Mouse (Mus musculus): ENCODE measurements around the gene Orm1. TPM values are rescaled to one million over a fixed set of nuclear protein-coding genes. Genes with fewer than 3 reads are reported as not detected.
A peak's percentile ranks its signal among the peaks of the same experiment; 100 is the strongest.

Gene Orm1
- polyA plus RNA-seq, 1 experiment, result 3.2 TPM

DNA sequence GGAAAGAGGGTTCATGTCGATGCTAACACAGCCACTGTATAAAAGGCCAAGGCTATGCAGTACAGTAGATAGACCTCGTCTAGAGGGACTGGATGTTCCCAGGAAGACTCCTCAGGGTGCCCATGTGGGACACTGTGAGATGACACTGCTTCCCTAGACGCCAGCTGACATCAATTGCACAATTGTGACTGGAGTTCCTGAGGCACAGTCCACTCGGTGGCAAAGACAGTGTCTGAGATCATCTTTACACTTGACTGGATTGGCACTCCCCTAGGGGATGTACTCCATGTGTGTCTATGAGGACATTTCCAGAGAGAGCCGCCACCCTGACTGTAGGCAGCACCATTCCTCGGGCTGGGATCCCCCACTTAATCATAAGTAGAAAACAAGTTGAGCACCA lies 4.2 kb downstream of the Orm1 start:
- no peak for DNase-seq (ENCODE audit: low read depth, low spot score)
- 71% methylated on average over 6 of the region's 6 CpGs for WGBS

DNA sequence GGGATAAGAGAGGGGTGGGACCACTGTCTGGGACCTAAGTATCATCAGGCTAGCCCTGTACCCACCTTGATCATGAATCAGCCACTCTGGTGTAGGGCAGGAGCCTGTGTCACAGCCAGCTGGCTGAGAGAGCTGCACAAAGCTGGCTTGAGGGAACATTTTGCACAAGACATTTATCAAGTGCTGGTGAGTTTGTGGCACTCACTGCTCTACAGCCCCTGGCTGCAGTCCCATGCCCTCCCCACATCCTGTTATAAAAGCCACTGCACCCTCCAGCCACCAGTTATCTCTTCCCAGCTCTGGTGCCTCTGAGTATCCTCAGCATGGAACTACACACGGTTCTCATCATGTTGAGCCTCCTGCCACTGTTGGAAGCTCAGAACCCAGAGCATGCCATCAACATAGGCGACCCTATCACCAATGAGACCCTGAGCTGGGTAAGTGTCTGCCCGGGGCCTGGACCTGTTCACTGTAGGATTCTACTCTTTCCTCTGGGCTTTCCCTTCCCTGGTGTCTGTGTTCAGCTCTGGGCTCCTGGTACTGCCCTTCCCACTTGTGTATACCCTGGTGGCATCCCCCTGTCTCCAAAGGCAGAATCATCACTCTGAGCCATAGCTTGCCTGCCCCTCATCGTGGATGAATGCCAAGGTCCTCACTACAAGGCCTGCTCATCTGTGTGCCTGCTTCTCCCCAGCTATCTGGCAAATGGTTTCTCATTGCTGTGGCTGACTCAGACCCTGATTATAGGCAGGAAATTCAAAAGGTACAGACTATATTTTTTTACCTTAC lies 11.7 kb downstream of the Orm1 start, which contains the start of gene Orm3:
TSS of gene Orm3 (plus strand) at position 286 of the 789 bp plus-strand sequence.
- no peak for DNase-seq (ENCODE audit: low read depth, low spot score)
- 61% methylated on average over 4 of the region's 4 CpGs for WGBS

DNA sequence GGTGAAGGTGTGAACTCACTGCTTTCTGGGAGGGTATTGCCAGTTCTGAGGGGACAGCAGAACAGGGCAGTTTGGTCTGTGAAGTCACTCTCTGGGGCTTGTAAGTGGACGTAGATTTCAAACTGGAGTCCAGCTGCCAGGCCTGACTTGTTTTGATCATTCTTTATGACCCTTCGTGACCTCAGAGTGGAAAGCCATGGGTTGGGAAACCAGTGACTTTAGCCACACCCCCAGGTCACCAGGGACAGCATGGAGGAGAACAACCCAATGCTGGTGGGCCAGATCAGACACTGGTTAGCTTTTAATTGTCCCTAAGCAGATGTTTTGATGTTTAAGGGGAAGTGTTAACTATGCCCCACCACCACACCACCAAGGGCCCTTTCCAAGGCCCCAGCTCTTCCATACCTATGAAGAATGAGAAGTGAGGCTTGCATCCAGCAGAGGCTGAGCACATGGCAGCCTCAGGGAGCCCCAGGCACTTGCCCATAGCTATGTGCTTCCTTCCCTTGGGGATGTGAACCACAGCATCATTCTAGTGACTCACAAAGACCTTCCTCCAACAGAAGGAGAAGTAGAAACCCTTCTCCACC lies 12.7 kb downstream of the Orm1 start:
- WGBS, result 68% methylated on average over 2 of the region's 2 CpGs

DNA sequence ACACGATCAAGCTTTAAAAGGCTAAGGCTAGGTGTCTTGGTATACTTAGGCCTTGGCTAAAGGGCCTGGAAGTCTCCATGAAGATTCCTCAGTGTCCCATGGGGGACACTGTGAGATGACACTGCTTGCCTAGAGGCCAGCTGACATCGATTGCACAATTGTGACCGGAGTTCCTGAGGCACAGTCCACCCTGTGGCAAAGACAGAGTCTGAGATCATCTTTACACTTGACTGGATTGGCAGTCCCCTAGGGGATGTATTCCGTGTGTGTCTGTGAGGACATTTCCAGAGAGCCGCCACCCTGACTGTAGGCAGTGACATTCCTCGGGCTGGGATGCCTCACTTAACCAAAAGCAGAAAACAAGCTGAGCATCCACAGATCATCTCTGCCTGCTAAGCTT lies 15.5 kb downstream of the Orm1 start:
- DNase-seq (ENCODE audit: low read depth, low spot score), result no peak
- WGBS, result 73% methylated on average over 6 of the region's 6 CpGs

More for the DNA sequence above, 12.7 kb downstream of the Orm1 start:
- no peak for DNase-seq (ENCODE audit: low read depth, low spot score)

DNA sequence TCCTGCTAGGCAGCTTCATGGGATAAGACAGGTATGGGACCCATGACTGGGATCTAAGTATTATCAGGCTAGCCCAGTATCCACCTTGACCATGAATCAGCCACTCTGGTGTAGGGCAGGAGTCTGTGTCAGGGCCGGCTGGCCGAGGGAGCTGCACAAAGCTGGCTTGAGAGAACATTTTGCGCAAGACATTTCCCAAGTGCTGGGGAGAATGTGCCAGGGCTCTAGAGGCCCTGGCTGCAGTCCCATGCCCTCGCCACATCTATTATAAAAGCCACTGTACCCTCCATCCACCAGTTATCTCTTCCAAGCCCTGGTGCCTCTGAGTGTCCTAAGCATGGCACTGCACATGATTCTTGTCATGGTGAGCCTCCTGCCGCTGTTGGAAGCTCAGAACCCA lies 17.8 kb downstream of the Orm1 start, which contains the start of gene Orm2:
TSS of gene Orm2 (plus strand) at position 300 of the 400 bp plus-strand sequence.
- DNase-seq (ENCODE audit: low read depth, low spot score), result no peak
- 76% methylated on average over 5 of the region's 5 CpGs for WGBS

DNA sequence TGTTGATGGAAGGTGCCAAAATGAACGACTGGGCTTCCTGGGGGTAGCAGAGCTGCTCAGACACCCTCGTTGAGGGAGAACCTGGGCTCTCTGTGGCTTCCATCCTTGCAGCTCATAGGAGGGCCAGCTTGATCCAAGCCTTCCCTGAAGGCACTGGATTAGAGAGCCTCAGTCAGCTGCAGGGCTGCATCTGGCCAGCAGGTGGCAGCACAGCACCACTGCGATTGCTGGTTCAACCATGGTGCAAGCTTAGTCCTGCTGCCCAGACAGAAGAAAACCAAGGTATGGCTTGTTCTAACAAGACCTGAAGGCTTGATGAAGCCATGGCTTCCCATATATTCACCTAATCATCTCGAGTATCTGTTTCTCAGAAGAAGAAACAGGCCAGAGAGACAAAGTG lies 24.2 kb downstream of the Orm1 start:
- DNase-seq (ENCODE audit: low read depth, low spot score), result peak; percentile 36
- 18% methylated on average over 4 of the region's 4 CpGs for WGBS

DNA sequence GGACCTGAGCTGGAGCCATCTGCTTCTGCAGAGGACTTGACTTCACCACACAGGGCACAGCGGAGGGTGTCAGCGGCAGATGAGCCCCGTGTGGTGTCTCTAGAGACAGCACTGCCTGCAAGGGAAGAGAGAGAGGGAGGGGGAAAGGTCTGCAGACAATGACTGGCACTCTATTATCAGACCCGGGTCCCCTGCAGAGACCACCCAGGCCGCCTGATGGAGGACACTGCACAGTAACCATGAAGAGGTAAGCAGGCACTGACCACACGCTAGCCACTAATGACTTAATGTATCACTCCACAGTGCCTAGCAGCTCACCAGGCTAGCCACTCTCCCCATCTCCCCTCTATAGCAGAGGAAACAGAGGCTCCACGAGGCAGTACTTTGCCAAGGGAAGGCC lies 26.5 kb downstream of the Orm1 start:
- DNase-seq (ENCODE audit: low read depth, low spot score), result no peak
- 67% methylated on average over 7 of the region's 7 CpGs for WGBS

DNA sequence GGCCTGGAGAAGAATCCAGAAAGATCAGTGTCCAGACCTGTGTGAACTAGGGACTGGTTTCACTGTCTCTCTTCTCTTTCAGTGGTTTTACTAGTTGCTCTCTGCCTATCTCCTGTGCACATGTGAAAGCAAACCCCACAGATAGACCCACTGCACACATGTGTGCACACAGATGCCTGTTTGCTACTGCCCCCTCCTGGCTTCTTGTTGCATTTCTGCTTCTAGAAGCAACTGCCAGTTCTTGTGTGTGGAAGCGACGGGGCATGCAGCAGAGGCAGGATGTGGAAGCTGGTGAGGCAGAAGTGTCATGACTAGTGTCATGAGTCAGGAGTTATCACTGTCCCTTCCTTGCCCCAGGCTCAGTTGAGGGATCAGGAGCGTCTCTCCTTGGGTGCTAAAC lies 27.5 kb downstream of the Orm1 start:
- no peak for DNase-seq (ENCODE audit: low read depth, low spot score)

DNA sequence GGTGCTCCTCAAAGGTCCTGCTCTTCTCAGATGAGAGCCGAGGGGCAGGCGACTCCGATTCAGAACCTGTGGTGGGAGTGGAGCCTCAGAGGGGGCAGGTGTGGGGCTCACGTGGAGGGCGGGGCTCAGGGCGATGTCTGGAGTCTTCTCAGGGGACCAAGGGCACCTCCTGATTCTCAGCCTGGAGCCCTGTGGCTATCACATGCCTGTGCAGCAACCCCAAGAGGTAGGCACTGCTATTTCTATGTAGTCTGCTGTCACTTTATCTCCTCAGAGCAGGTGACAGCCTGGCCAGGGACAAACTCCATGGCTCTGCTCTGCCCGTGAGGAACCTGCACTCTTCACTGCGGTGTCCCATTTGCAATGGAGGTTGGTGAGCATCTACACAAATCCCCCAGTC lies 29.0 kb downstream of the Orm1 start:
- 86% methylated on average over 8 of the region's 8 CpGs for WGBS
- no peak for DNase-seq (ENCODE audit: low read depth, low spot score)

More for the DNA sequence above, 27.5 kb downstream of the Orm1 start:
- 68% methylated on average over 3 of the region's 3 CpGs for WGBS

DNA sequence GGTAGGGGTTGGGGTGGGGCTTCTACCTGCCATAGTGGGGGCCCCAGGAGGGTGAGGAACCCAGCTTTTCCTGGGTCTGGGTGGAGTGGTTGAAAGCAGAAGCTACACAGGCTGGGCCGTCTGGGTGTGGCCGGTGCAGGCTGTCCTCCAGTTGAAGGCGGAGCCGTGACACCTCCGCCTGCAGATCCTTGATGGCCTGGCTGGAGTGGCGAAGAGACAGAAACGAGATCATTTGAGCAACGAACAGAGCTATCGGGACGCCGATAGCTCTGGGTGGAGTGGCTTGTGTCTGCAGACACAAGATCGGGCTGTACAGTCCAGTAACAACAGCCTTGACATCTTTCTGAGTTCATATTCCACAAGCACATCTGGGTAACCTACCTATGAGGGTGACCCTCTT lies 30.0 kb downstream of the Orm1 start:
- 55% methylated on average over 12 of the region's 12 CpGs for WGBS
- no peak for DNase-seq (ENCODE audit: low read depth, low spot score)

DNA sequence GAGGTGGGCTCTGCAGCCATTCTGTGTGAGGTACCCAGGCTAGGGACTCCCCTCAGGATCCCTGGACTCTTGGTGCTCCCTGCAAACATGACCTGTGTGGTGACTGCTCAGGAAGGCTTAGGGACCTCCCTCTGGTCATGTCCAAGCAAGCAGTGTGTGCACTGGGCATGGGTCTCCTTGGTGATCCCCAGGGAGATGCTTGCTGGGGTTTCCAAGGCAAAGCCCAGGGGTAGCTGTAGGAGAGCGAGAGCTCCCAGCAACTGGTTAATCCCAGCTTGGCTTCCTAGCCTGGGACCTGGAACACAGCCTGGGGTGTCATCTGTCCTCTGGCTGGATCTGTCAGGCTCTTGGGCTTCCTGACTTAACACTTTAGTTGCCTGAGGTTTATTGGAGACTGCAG lies 31.0 kb downstream of the Orm1 start:
- DNase-seq (ENCODE audit: low read depth, low spot score), result no peak
- 89% methylated on average over 1 of the region's 1 CpGs for WGBS

DNA sequence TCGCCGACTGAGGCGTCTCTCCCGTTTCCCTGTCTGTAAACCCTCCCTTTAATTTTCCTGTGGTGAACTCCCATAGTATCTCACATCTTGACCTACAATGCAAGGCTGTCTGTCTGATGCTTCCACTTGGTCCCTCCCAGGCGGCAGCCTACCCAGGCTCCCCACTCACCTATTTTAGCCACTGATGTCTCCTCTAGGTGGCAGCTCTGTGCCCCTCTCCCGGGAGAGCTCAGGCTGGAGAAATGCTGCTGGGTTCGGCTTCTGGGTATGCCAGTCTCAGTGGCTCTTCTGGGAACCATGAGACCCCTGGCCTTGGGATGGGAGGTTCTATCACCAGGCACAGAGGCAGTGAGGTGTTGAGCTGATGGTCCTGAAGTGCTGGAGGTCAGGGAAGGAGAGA lies 33.1 kb downstream of the Orm1 start:
- WGBS, result 78% methylated on average over 7 of the region's 7 CpGs
- DNase-seq (ENCODE audit: low read depth, low spot score), result no peak

DNA sequence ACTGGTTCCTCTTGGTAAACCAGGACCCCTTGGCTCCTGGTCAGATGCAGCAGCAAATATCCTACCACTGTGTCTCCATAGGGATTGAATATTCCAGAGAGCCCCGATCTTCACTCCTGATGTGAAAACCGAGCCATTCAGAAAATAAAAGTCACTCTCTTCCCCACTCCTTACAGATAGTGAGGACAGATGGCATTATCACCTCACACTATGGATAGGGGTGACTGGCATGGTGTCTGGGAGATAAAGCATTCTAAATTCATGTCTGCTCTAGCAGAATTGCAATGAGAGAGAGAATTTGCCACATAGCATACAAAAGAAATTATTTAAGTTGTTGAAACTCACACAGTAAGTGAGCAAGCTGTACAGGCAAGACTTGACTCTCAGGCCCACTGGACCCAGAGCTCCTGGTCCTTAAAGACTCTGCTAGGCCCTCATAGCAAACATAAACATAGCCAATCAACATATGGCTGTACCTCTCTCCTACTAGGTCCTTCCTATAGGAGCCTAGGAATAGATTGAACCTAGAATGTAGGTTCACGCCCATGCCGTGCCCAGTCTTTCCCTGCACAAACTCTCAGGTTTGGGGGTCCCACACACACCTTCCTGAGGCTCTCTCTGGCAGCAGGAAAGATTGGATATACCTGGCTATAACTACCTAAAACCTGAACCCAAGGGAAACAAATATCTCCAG lies 38.5 kb downstream of the Orm1 start:
- 92% methylated on average over 4 of the region's 4 CpGs for WGBS

DNA sequence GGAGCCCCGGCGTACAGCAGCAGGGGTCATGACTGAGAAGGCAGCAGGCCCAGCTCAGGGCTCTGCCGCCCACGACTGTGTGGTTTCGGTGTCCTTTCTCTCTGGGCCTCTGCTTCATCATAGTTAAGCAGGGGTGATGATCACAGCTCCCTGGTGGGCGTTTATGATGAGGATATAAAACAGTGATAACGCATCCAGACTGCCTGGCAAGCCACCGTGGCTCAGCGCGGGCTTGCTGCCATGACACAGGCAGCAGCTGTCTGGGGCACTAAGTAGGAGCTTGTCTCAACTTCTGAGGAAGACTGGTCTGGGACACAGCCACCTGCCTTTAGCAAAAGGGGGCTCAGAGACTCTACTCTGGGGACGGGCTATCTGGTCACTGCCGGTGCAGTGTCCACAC lies 39.1 kb downstream of the Orm1 start:
- no peak for DNase-seq (ENCODE audit: low read depth, low spot score)
- 80% methylated on average over 12 of the region's 12 CpGs for WGBS

More for the DNA sequence above, 38.5 kb downstream of the Orm1 start:
- DNase-seq (ENCODE audit: low read depth, low spot score), result no peak

DNA sequence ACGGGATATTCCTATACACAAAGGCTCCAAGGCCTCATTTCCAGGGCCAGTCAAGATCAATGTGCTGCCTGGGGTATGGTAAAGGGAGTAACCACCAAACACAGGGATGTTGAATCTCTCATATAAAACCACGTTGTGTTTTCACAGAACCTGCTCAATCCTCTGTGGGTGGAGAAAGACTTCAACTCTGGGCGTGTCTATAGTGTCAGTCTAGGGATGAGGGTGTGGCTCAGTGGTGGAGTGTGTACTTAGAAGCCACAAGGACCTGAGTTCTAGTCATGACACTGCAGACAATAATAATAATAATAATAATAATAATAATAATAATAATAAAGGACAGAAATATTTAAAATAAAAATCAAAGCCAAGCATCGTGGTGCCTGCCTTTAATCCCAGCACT lies 39.9 kb downstream of the Orm1 start:
- no peak for DNase-seq (ENCODE audit: low read depth, low spot score)
- 84% methylated on average over 4 of the region's 4 CpGs for WGBS

DNA sequence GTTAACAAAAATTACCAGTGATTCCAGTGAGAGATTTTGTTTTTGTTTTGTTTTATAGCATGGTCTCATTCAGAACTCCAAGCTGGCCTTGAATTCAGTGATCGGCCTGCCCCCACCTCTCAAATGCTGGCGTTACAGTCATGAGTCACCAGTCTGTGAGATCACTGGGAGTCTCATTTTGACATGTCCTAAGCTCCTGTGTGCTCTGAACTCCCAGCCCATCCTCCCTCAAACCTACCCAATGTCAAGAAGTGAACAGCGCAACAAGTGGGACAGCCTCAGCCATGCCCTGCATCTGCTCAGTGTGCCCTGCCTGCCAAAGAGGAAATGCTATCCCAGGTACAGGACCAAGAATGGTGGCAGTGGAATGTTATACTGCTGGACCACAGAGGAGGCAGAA lies 40.9 kb downstream of the Orm1 start:
- DNase-seq (ENCODE audit: low read depth, low spot score), result no peak
- WGBS, result 81% methylated on average over 3 of the region's 3 CpGs

DNA sequence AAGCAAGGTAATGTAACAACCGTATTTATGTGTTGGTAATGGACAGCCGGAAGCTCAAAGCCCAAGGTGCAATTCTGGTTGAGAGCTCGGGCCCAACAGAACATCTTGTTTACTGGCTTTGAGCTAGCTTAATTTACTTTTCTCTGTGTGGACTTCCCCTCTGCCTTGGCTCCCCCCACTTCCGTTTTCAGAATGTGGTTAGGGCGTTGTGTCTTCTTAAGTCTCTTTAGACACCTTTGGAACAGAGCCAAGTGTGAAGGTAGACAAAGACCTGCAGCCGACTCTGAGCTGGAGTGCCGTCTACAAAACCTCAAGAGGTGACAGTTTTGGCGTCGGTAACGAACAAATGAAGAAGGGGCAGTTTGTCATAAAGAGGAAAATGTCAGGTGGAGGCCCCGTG lies 41.4 kb downstream of the Orm1 start:
- 56% methylated on average over 11 of the region's 11 CpGs for WGBS

DNA sequence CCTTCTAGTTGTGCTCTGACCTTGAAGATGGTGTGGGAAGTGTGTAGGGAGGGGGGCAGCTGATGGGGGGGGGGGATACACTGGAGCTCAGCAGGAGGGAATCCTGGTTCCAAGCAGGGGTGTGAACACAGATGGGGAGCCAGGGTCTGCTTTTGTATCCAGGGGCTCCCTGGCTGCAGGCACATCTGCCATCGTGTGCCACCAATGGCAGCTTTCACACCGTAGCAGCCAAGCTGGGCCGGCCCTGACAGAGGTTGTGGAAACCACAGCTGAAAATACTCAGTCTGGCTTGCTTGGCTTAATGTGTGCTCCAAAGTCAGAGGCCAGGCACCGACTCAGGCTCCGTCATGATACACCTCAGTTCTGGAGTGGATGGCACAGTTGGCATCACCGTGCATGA lies 43.7 kb downstream of the Orm1 start:
- DNase-seq (ENCODE audit: low read depth, low spot score), result no peak
- 93% methylated on average over 6 of the region's 6 CpGs for WGBS

More for the DNA sequence above, 41.4 kb downstream of the Orm1 start:
- DNase-seq (ENCODE audit: low read depth, low spot score), result no peak

DNA sequence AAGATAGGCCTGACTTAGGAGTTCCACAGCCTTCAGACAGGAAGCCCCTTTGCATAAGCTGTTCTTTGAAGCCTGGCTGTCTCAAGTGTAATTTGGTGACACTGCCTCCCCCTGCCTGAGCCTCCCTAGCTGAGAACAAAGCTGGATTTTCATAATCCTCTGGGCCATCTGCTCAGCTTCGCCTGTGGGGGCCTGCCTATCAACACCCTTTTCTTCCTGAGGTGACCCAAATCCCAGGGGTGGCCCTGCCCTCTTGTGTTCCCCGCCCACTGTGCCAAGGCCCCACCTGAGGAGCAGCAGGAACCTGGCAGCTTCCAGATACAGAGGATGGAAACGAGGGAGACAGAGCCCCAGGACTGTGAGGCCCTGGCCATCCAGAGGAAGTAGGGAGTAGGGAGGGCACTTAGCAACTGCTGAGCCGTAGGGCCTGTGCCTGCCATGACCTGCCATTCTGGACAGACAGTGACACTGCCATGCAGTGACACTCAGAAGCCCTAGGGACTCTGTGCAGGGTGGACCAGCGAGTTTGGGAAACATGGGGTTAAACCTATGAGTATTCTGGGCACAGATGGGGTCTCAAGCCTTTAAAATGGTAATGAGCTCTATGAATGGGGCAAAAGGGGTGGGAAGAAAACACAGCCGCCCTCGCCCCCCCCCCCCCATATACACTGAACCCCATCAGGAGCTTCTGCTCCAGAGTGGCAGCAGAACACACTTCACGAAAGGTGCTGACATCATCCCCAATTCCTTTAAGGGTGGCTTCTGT lies 44.9 kb downstream of the Orm1 start:
- WGBS, result 73% methylated on average over 8 of the region's 8 CpGs
- DNase-seq (ENCODE audit: low read depth, low spot score), result no peak
